Mouse (Mus musculus) forebrain, embryonic 15.5 days (tissue): Measurements from ENCODE around the gene Arl6ip4. TPM values are rescaled to one million over a fixed set of nuclear protein-coding genes. Genes with fewer than 3 reads are reported as not detected.

Experiments
- ATAC-seq: fragments of 200-750 bp; cut with Nextera tagmentation; replicated peaks from 2 replicates; pipeline ENCODE4 v1.8.0; 2017; ENCODE audit warnings: mild to moderate bottlenecking, moderate TSS enrichment, moderate library complexity
- H3K27ac ChIP-seq: fragments of 300-500 bp; sonication (generic); replicated peaks from 2 replicates; pipeline ENCODE4 v1.5.1; 2015; ENCODE audit warnings: mild to moderate bottlenecking, inconsistent platforms
- H3K27me3 ChIP-seq: fragments of 300-500 bp; sonication (generic); 2 replicates; pipeline ENCODE4 v1.6.1; 2015; ENCODE audit warnings: inconsistent platforms
- H3K36me3 ChIP-seq: fragments of 300-500 bp; sonication (generic); 2 replicates; pipeline ENCODE4 v1.6.1; 2015; ENCODE audit warnings: mild to moderate bottlenecking, inconsistent platforms
- H3K4me1 ChIP-seq: fragments of 300-500 bp; sonication (generic); 2 replicates; pipeline ENCODE4 v1.6.1; 2015; ENCODE audit warnings: inconsistent platforms
- H3K4me2 ChIP-seq: fragments of 300-500 bp; sonication (generic); replicated peaks from 2 replicates; pipeline ENCODE4 v1.6.1; 2015; ENCODE audit warnings: mild to moderate bottlenecking, inconsistent platforms
- H3K4me3 ChIP-seq: fragments of 300-500 bp; sonication (generic); 2 replicates; pipeline ENCODE4 v1.5.1; 2015; ENCODE audit warnings: mild to moderate bottlenecking, inconsistent platforms
- H3K9ac ChIP-seq: fragments of 300-500 bp; sonication (generic); replicated peaks from 2 replicates; pipeline ENCODE4 v1.6.1; 2015; ENCODE audit warnings: mild to moderate bottlenecking, inconsistent platforms
- H3K9me3 ChIP-seq: fragments of 300-500 bp; sonication (generic); 2 replicates; pipeline ENCODE4 v1.6.1; 2016; ENCODE audit warnings: inconsistent platforms
- WGBS: fragments of 180-500 bp; shearing (Covaris S2); methylation state at CpG from one replicate; pipeline ENCODE4 v1.1.7; 2015; ENCODE audit warnings: mixed read lengths; 5-methylcytosine and 5-hydroxymethylcytosine counted together
- polyA plus RNA-seq: library from polyadenylated mRNA; unstranded; fragments of >200 nt; fragmentation: Nextera tagmentation; extraction: Ambion mirVana; gene quantifications from 2 replicates; pipeline ENCODE4 v1.2.1, GENCODE M21; 2015

Arl6ip4 gene
- polyA plus RNA-seq, 1 experiment from 2014 or later = 72.7 TPM

DNA sequence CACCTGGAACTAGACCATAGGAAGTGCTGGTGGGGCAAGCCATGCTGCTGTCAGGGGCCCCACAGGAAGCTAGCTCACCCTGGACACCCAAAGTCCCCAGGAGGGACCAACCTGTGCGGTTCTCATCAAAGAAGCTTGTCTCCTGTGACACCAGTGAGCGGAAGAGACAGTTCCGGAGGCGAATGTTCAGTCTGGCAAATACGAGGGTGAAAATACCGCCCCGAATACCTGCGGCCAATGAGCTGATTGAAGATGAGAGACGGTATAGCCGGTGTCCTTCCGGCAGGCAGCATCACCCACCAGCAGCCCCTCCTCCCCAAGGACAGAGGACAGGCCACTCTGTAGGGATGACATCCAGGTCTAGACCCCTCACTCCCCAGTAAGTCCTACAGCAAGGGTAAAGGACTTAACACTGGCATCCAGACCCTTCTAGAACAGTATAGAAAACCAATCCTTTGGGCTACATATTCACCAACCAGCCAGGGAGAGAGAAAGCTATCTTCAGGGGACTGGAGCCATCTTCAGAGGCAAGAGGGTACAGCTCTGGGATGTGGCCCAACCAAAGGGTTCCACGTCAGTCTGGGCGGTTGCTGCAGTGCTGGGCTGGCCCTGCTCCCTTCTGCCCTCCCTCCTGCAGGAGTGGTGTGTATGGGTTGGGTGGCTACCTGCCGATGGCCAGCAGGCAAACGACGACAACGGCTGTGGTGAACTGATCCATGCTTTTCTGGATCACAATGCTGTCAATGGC is 32.8 kb upstream of the Arl6ip4 start:
- Histone ChIP-seq H3K27ac (no peak overlapping the region), H3K4me3 (no peak overlapping the region), H3K4me2 (no peak overlapping the region), H3K36me3 (no peaks in the 10 kb centered on the region), H3K9ac (no peak overlapping the region), H3K9me3 (no peaks in the 10 kb centered on the region), H3K4me1 (peaks cover 28% of the 10 kb centered on the region), H3K27me3 (no peaks in the 10 kb centered on the region)
- WGBS = 90% methylated on average over 17 of the region's 17 CpGs
- no peak for ATAC-seq

DNA sequence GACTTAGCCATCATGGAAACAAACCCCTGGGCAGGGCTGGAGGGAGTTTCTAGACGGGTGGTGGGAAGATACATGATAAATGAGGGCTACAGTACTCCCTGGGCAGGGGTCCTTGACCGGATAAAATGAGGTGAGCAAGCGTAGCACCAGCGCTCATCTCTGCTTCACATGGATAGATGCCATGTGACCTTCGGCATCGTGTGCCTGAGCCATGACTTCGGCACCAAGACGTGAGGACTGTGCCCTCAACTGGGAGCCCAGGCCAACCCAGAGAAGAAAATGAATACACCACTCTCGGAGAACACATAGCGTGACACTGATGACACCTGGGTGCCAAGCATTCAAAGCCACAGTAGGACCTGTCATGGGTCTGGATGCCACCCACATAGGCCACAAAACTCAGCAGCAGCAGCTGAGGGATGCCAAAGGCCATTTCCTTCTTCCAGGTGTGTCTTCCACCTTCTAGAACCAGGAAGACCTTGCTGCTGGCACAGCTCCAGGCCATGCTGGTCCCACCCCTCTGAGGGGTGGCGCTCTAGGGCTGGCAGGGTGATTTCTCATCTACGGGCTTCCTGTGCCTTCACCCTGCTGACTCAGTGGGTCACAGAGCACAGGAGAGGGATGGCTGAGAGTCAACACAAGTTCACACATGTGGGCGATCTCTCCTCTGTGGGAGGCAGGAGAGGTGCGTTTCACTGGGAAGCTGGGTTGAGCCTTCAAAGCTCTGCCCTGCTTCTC is 31.9 kb upstream of the Arl6ip4 start:
- no peak for ATAC-seq
- Histone ChIP-seq H3K4me1 (peaks cover 19% of the 10 kb centered on the region), H3K27ac (no peak overlapping the region), H3K9me3 (no peaks in the 10 kb centered on the region), H3K4me2 (no peak overlapping the region), H3K27me3 (no peaks in the 10 kb centered on the region), H3K9ac (no peak overlapping the region), H3K4me3 (no peak overlapping the region), H3K36me3 (no peaks in the 10 kb centered on the region)
- WGBS = 91% methylated on average over 14 of the region's 14 CpGs

DNA sequence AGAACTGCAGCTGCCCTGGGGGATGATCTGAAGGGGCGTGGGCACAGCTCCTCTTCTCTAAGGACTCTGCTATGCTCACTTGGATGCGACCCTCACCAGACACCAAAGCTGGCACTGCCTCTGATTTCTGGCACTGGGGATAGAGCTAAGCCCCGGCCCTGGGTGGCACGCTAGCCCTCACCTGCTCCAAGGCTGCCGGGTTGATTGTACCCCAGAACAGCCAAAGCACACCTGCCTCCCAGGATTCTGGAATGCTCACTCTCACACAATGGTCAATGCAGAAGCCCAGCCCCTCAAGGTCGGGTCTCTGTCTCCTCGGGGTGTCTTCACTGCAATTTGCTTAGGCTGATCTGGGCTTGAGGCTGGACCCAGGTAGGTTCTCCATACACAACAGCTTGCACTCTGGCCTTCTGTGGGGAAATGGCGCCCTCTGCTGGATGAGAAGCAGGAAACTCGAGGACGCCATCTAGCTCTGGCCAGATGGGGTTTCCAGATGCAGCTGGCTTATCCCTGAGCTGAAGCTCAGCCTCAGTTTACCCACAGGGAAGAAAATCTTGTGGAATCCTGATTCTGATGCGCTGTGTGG is 31.2 kb upstream of the Arl6ip4 start:
- H3K36me3 ChIP-seq = no peaks in the 10 kb centered on the region
- H3K4me1 ChIP-seq = peaks cover 12% of the 10 kb centered on the region; the same call in 1 of the 2 replicates
- ATAC-seq = peak; percentile 53
- no peak overlapping the region for H3K27ac ChIP-seq
- whole genome bisulfite sequencing = 37% methylated on average over 11 of the region's 11 CpGs
- no peak overlapping the region for H3K9ac ChIP-seq
- no peak overlapping the region for H3K4me2 ChIP-seq
- no peak overlapping the region for H3K4me3 ChIP-seq
- H3K27me3 ChIP-seq = no peaks in the 10 kb centered on the region
- no peaks in the 10 kb centered on the region for H3K9me3 ChIP-seq

DNA sequence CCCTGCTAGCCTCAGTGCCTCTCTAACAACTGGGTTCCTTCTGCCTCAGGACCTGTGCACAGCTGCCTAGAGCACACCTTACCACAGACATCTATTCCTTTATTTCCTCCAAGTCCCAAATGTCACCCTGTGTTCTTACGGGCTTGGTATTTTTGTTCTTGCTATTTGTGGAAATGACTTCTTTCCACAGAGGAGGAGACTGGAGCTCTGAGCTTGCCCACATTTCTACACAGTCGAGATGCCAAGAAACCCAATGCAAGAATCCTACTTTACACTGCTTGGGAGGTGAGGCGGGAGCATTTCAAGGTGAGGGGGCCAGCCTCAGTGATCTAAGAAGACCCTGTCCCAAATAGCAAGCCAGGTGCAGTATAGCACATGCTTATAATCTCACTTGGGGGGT is 30.4 kb upstream of the Arl6ip4 start:
- Histone ChIP-seq H3K27ac (no peak overlapping the region), H3K9ac (0 out of 2 replicates have a peak overlapping the region, but pooled peaks have one; percentile 10), H3K4me3 (no peak overlapping the region), H3K36me3 (no peaks in the 10 kb centered on the region), H3K27me3 (no peaks in the 10 kb centered on the region), H3K9me3 (no peaks in the 10 kb centered on the region), H3K4me1 (0 out of 2 replicates have a peak, but pooled peaks cover 5% of the 10 kb centered on the region), H3K4me2 (no peak overlapping the region)
- ATAC-seq = no peak
- WGBS = 79% methylated on average over 3 of the region's 3 CpGs

DNA sequence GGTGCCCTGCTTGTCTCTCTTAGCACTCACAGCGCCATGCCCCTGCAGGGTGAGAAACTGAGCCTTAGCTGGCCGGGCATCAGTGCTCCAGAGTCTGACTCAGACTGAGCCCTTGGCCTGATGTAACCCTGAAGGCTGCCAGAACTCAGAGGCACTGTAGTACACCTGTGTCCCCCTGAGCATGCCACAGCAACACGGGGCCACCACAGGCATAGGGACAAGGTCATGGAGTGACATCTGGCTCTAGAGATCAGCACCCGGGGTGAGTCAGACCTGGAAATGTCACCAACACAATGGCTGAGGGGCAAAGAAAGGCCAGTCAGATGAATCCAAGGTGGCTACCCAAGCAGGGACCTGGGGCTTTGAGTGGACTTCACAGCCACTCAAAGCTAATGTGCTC is 29.0 kb upstream of the Arl6ip4 start:
- Histone ChIP-seq H3K27me3 (no peaks in the 10 kb centered on the region), H3K4me2 (no peak overlapping the region), H3K9me3 (no peaks in the 10 kb centered on the region), H3K9ac (no peak overlapping the region), H3K27ac (no peak overlapping the region), H3K4me3 (no peak overlapping the region), H3K36me3 (no peaks in the 10 kb centered on the region), H3K4me1 (0 out of 2 replicates have a peak, but pooled peaks cover 5% of the 10 kb centered on the region)
- WGBS = 88% methylated on average over 4 of the region's 4 CpGs
- ATAC-seq = no peak

DNA sequence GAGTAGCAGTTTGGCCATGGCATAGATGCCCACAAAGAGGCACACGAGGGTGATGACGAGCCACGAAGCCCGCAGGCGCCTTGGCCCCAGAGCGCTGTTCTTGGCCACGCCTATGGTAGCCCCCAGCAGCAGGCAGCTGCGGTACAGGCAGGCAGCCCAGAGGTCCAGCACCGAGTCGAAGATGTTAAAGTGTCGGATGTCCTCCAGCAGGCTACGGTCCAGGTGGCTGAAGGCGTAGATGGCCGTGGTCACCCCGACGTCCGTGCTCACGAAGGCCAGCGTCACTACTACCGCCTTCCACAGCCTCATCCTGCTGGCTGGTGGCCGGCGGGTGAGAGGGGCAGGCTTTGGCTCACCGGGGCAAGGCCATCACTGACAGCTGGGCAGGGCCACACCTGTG is 26.0 kb upstream of the Arl6ip4 start:
- Histone ChIP-seq H3K27me3 (0 out of 2 replicates have a peak, but pooled peaks cover under 1% of the 10 kb centered on the region), H3K27ac (no peak overlapping the region), H3K9me3 (no peaks in the 10 kb centered on the region), H3K4me1 (peaks cover 11% of the 10 kb centered on the region), H3K4me2 (no peak overlapping the region), H3K4me3 (no peak overlapping the region), H3K36me3 (no peaks in the 10 kb centered on the region), H3K9ac (no peak overlapping the region)
- ATAC-seq = no peak
- WGBS = 91% methylated on average over 23 of the region's 23 CpGs

DNA sequence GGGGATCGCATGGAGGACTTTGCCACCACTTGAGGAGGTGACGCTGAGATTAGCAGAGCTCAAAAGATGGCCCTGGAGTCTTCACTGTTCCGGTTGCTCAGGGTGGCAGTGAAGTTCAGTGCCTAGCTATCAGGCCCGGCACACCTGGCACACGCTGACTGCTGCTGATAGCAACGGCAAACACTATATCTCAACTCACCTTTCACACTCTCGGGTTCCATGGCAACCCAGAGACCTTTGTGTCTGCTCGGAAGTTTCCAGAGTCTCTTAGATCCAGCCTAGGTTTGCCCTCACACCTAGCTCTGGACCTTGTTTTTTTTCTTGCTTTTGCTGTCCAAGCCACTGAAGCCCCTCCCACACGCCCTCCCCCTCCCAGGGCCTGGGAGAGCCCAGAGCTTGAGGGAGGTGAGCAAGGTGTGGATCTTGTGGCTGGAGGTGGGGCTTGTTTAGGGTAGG is 23.9 kb upstream of the Arl6ip4 start:
- no peak overlapping the region for H3K4me2 ChIP-seq
- no peak overlapping the region for H3K27ac ChIP-seq
- H3K9ac ChIP-seq = no peak overlapping the region
- no peaks in the 10 kb centered on the region for H3K36me3 ChIP-seq
- H3K9me3 ChIP-seq = no peaks in the 10 kb centered on the region
- no peak for ATAC-seq
- WGBS = 71% methylated on average over 9 of the region's 9 CpGs
- H3K4me1 ChIP-seq = peaks cover 22% of the 10 kb centered on the region
- no peak overlapping the region for H3K4me3 ChIP-seq
- H3K27me3 ChIP-seq = peaks cover 4% of the 10 kb centered on the region; the same call in 1 of the 2 replicates

DNA sequence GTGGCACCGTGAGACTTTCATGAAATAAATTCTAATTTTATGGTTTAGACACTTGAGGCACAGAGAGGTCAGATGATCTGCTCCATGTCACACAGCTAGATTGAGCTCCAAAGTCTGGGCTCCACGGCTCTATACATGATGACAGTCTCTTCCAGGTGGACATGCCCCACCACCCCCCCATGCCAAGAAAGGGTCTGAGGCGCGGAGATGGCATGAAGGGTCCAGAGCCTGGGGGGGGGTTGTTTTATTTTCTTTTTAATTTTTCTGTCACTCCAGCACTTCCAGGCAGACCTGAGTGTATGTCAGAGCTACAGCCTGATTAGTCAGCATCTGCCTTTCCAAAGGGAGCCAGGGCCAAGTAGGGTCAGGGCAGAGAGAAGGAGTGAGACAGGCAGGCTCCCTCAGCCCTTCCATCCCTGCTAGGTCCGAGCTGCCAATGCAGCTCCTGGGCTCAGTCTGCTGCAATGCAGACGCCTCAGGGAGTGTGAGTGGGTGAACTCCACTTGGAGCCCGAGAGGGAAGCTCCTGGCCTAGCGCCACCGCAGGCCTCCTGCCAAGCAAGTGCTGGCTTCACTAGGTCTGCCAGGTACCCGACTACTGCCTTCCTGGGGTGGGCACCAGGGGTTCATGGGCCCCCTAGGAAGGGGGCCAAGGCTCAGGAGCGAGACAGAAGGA is 22.6 kb upstream of the Arl6ip4 start:
- H3K4me3 ChIP-seq = no peak overlapping the region
- peak overlapping the region; percentile 19; the same call in 1 of the 2 replicates for H3K27ac ChIP-seq
- H3K4me2 ChIP-seq = no peak overlapping the region
- H3K4me1 ChIP-seq = peaks cover 22% of the 10 kb centered on the region
- H3K36me3 ChIP-seq = no peaks in the 10 kb centered on the region
- 63% methylated on average over 11 of the region's 11 CpGs for WGBS
- ATAC-seq = peak; percentile 17; the same call in 1 of the 2 replicates
- H3K9ac ChIP-seq = no peak overlapping the region
- peaks cover 4% of the 10 kb centered on the region; the same call in 1 of the 2 replicates for H3K27me3 ChIP-seq
- H3K9me3 ChIP-seq = no peaks in the 10 kb centered on the region

DNA sequence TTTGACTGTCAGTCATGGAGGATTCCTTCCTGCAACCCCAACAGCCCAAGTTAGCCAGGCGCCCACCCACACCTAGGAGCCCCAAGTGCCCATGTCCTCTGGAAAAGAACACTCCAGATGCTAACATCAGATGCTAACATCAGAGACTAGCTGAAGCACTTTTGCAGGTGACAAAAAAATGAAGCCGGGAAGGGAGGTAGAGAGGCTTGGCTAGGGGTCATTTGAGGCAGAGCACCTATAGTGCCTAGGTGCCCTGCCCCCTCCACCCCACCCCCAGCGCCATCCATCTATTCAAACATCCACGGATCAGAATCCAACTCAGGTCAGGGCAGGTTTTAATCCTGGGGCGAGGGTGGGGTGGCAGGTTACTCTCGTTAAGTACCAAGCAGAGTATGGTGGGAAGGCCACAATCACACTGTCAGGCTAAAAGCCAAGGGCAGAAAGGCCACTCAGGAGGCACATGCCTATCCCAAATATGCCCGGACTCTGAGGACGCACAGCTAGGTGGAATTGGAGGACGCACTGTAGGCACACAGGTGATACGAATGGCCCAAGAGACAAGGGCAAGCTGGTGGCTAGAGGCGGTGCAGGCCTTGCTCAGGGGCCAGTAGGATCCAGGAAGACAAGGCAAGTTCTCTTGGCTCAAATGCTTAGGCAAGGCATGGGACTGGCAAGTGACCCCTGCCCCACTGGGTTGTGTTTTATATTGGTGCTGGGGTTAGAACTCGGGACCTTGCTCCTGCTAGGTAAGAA is 21.9 kb upstream of the Arl6ip4 start:
- no peaks in the 10 kb centered on the region for H3K9me3 ChIP-seq
- no peak overlapping the region for H3K4me3 ChIP-seq
- H3K27me3 ChIP-seq = peaks cover 4% of the 10 kb centered on the region; the same call in 1 of the 2 replicates
- 79% methylated on average over 12 of the region's 12 CpGs for WGBS
- ATAC-seq = no peak
- peaks cover 22% of the 10 kb centered on the region for H3K4me1 ChIP-seq
- H3K4me2 ChIP-seq = no peak overlapping the region
- H3K36me3 ChIP-seq = no peaks in the 10 kb centered on the region
- H3K9ac ChIP-seq = no peak overlapping the region
- no peak overlapping the region for H3K27ac ChIP-seq

DNA sequence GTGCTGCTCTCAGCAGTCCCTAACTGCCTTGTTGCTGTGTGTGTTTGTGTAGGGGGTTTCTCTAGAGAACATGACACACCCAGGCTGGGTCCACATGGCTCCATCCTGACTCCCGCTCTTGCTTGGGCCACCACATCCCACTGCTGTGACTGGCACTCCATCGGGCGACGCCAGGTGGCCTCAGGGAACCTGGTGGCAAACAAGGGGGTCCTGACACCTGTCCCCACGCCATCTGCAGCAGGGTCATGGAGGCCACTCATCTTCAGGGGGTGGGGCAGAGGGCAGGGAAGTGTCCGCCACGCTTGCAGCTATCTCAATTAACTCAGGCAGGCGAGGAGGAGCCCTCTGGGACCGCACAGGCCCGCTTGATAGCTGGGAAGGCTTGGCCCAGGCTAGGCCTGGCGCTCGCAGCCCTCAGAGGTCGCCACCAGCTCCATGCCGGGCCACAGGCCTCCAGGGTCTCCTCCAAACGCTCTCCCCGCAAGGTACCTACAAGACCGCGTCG is 20.8 kb upstream of the Arl6ip4 start:
- H3K4me3 ChIP-seq = peak overlapping the region; percentile 43
- peak overlapping the region; percentile 51 for H3K4me2 ChIP-seq
- peak; percentile 44 for ATAC-seq
- peak overlapping the region; percentile 25 for H3K9ac ChIP-seq
- H3K27me3 ChIP-seq = peaks cover 4% of the 10 kb centered on the region; the same call in 1 of the 2 replicates
- WGBS = 11% methylated on average over 19 of the region's 19 CpGs
- peaks cover 22% of the 10 kb centered on the region for H3K4me1 ChIP-seq
- H3K27ac ChIP-seq = no peak overlapping the region
- H3K36me3 ChIP-seq = no peaks in the 10 kb centered on the region
- H3K9me3 ChIP-seq = no peaks in the 10 kb centered on the region
